Mouse (Mus musculus) telencephalon, adult 2 months (tissue): ENCODE measurements at regions not wholly inside any gene's neighbourhood (a gene's known extent, or its start where the extent isn't known, plus 50 kb on each side); places are given as distances from the start of the nearest gene placed in this dataset.
A peak's percentile ranks its signal among the peaks of the same experiment; 100 is the strongest.

Experiments
- DNase-seq: peaks from one replicate; pipeline ENCODE4 v3.0.0-alpha.2; 2011; ENCODE audit warnings: low read depth, low spot score

- DNase-seq, result peak; percentile 81
Measured at GRCm38 (mm10) chr9:41228425-41229224, 67.1 kb upstream of the Ubash3b start.

GRCm38 (mm10) chr9:41223406-41223805, 61.9 kb upstream of the Ubash3b start:
- no peak for DNase-seq

- no peak for DNase-seq
Measured at GRCm38 (mm10) chr9:41222346-41223015, 61.0 kb upstream of the Ubash3b start.

- no peak for DNase-seq
Measured at GRCm38 (mm10) chr9:41221110-41221790, 59.8 kb upstream of the Ubash3b start.

- DNase-seq, result no peak
Measured at GRCm38 (mm10) chr9:41220105-41220669, 58.7 kb upstream of the Ubash3b start.

- no peak for DNase-seq
Measured at GRCm38 (mm10) chr9:41218702-41219101, 57.2 kb upstream of the Ubash3b start.

- DNase-seq, result no peak
Measured at GRCm38 (mm10) chr9:41216248-41216647, 54.8 kb upstream of the Ubash3b start.

GRCm38 (mm10) chr9:41215026-41215425, 53.5 kb upstream of the Ubash3b start:
- no peak for DNase-seq

- no peak for DNase-seq
Measured at GRCm38 (mm10) chr9:41212943-41213529, 51.5 kb upstream of the Ubash3b start.

- no peak for DNase-seq
Measured at GRCm38 (mm10) chr9:41212303-41212901, 50.9 kb upstream of the Ubash3b start.

- no peak for DNase-seq
Measured at GRCm38 (mm10) chr9:41211865-41212302, 50.4 kb upstream of the Ubash3b start.
